Mouse (Mus musculus): Measurements from ENCODE around the gene Sde2.

- peak; percentile 30; the same call in 1 of the 2 replicates for TF ChIP-seq POLR2A (IDR thresholded peaks at IDR 0.05; ENCODE audit: borderline replicate concordance, extremely low read depth, low read depth, low read length)
- no peak for TF ChIP-seq CTCF (IDR thresholded peaks at IDR 0.05; ENCODE audit: insufficient read depth, low read length)
These were observed 21.2 kb upstream of the Sde2 start for GRCm38 (mm10) chr1:180829775-180830174.
